Mouse (Mus musculus) intestine, embryonic 16.5 days (tissue): Measurements from ENCODE around the gene Ppfibp1. TPM values are rescaled to one million over a fixed set of nuclear protein-coding genes. Genes with fewer than 3 reads are reported as not detected.

Experiments
- ATAC-seq: fragments of 200-750 bp; cut with Nextera tagmentation; 2 replicates; pipeline ENCODE4 v1.8.0; 2017; ENCODE audit warnings: moderate TSS enrichment, moderate library complexity
- H3K27ac ChIP-seq: fragments of 300-500 bp; sonication (generic); 2 replicates; pipeline ENCODE4 v1.5.1; 2014; ENCODE audit warnings: mild to moderate bottlenecking, low read length
- H3K27me3 ChIP-seq: fragments of 300-500 bp; sonication (generic); replicated peaks from 2 replicates; pipeline ENCODE4 v1.6.1; 2014; ENCODE audit warnings: low read length, control low read depth, mixed read lengths; ENCODE audit not compliant: control insufficient read depth, insufficient read depth
- H3K36me3 ChIP-seq: fragments of 300-500 bp; sonication (generic); 2 replicates; pipeline ENCODE4 v1.6.1; 2014; ENCODE audit warnings: low read length, control low read depth; ENCODE audit not compliant: control insufficient read depth, insufficient read depth
- H3K4me1 ChIP-seq: fragments of 300-500 bp; sonication (generic); 2 replicates; pipeline ENCODE4 v1.6.1; 2014; ENCODE audit warnings: low read length, control low read depth, mixed read lengths; ENCODE audit not compliant: control insufficient read depth, insufficient read depth
- H3K4me2 ChIP-seq: fragments of 300-500 bp; sonication (generic); 2 replicates; pipeline ENCODE4 v1.6.1; 2014; ENCODE audit warnings: low read depth, low read length, control low read depth
- H3K4me3 ChIP-seq: fragments of 300-500 bp; sonication (generic); 2 replicates; pipeline ENCODE4 v1.5.1; 2014; ENCODE audit warnings: mild to moderate bottlenecking, low read length
- H3K9ac ChIP-seq: fragments of 300-500 bp; sonication (generic); 2 replicates; pipeline ENCODE4 v1.6.1; 2014; ENCODE audit warnings: low read depth, low read length
- H3K9me3 ChIP-seq: fragments of 300-500 bp; sonication (generic); 2 replicates; pipeline ENCODE4 v1.6.1; 2016; ENCODE audit warnings: low read length, control low read depth; ENCODE audit not compliant: control insufficient read depth
- WGBS: fragments of 180-500 bp; shearing (Covaris S2); extraction: QIAGEN DNeasy Blood & Tissue Kit; methylation state at CpG from one replicate; pipeline ENCODE4 v1.1.7; 2014; 5-methylcytosine and 5-hydroxymethylcytosine counted together
- polyA plus RNA-seq: library from polyadenylated mRNA; unstranded; fragments of >200 nt; fragmentation: Nextera tagmentation; extraction: Ambion mirVana; gene quantifications from 2 replicates; pipeline ENCODE4 v1.2.1, GENCODE M21; 2015

Gene Ppfibp1
- polyA plus RNA-seq, 1 experiment from 2014 or later, result 31.8 TPM

GRCm38 (mm10) chr6:146926415-146926980, 38.2 kb downstream of the Ppfibp1 start:
- no peaks in the 10 kb centered on the region for H3K27me3 ChIP-seq
- no peak overlapping the region for H3K4me3 ChIP-seq
- no peak overlapping the region for H3K27ac ChIP-seq
- no peak overlapping the region for H3K9ac ChIP-seq
- H3K36me3 ChIP-seq, result no peaks in the 10 kb centered on the region
- H3K9me3 ChIP-seq, result no peaks in the 10 kb centered on the region
- WGBS, result 67% methylated on average over 5 of the region's 5 CpGs
- no peak overlapping the region for H3K4me2 ChIP-seq
- peaks cover 14% of the 10 kb centered on the region for H3K4me1 ChIP-seq
- ATAC-seq, result no peak

- H3K36me3 ChIP-seq, result no peaks in the 10 kb centered on the region
- peak overlapping the region; percentile 26; the same call in 1 of the 2 replicates for H3K27ac ChIP-seq
- H3K4me3 ChIP-seq, result no peak overlapping the region
- H3K4me1 ChIP-seq, result peaks cover 18% of the 10 kb centered on the region
- 38% methylated on average over 3 of the region's 3 CpGs for WGBS
- H3K27me3 ChIP-seq, result no peaks in the 10 kb centered on the region
- no peak for ATAC-seq
- no peak overlapping the region for H3K4me2 ChIP-seq
- H3K9ac ChIP-seq, result no peak overlapping the region
- H3K9me3 ChIP-seq, result no peaks in the 10 kb centered on the region
Measured at GRCm38 (mm10) chr6:146928108-146928507, 39.8 kb downstream of the Ppfibp1 start.

GRCm38 (mm10) chr6:146929031-146929430, 40.7 kb downstream of the Ppfibp1 start:
- ATAC-seq, result no peak
- Histone ChIP-seq H3K9me3 (no peaks in the 10 kb centered on the region), H3K36me3 (no peaks in the 10 kb centered on the region), H3K27ac (no peak overlapping the region), H3K4me3 (no peak overlapping the region), H3K4me1 (peaks cover 20% of the 10 kb centered on the region), H3K27me3 (no peaks in the 10 kb centered on the region), H3K4me2 (no peak overlapping the region), H3K9ac (no peak overlapping the region)
- 90% methylated on average over 2 of the region's 2 CpGs for WGBS

- WGBS, result 41% methylated on average over 6 of the region's 6 CpGs
- Histone ChIP-seq H3K9me3 (no peaks in the 10 kb centered on the region), H3K4me2 (no peak overlapping the region), H3K27ac (0 out of 2 replicates have a peak overlapping the region, but pooled peaks have one; percentile 19), H3K27me3 (no peaks in the 10 kb centered on the region), H3K4me1 (peaks cover 19% of the 10 kb centered on the region), H3K4me3 (no peak overlapping the region), H3K9ac (no peak overlapping the region), H3K36me3 (no peaks in the 10 kb centered on the region)
- peak; percentile 66 for ATAC-seq
Measured at GRCm38 (mm10) chr6:146933123-146933522, 44.8 kb downstream of the Ppfibp1 start.

GRCm38 (mm10) chr6:146935957-146936356, 47.7 kb downstream of the Ppfibp1 start:
- H3K27ac ChIP-seq, result no peak overlapping the region
- ATAC-seq, result peak; percentile 58
- no peak overlapping the region for H3K9ac ChIP-seq
- H3K36me3 ChIP-seq, result no peaks in the 10 kb centered on the region; the same call in 1 of the 2 replicates
- H3K27me3 ChIP-seq, result no peaks in the 10 kb centered on the region
- no peaks in the 10 kb centered on the region for H3K9me3 ChIP-seq
- peaks cover 12% of the 10 kb centered on the region for H3K4me1 ChIP-seq
- H3K4me2 ChIP-seq, result no peak overlapping the region
- WGBS, result 82% methylated on average over 5 of the region's 6 CpGs
- no peak overlapping the region for H3K4me3 ChIP-seq

GRCm38 (mm10) chr6:146939026-146939425, 50.7 kb downstream of the Ppfibp1 start:
- Histone ChIP-seq H3K27ac (no peak overlapping the region), H3K4me2 (no peak overlapping the region), H3K27me3 (no peaks in the 10 kb centered on the region), H3K9me3 (no peaks in the 10 kb centered on the region), H3K9ac (no peak overlapping the region), H3K4me3 (no peak overlapping the region), H3K36me3 (no peaks in the 10 kb centered on the region; the same call in 1 of the 2 replicates), H3K4me1 (peaks cover 6% of the 10 kb centered on the region)
- 71% methylated on average over 8 of the region's 8 CpGs for WGBS
- ATAC-seq, result peak; percentile 69

GRCm38 (mm10) chr6:146941505-146942275, 53.4 kb downstream of the Ppfibp1 start:
- ATAC-seq, result peak; percentile 67
- 63% methylated on average over 7 of the region's 7 CpGs for WGBS
- Histone ChIP-seq H3K4me3 (no peak overlapping the region), H3K9ac (no peak overlapping the region), H3K4me2 (no peak overlapping the region), H3K27me3 (no peaks in the 10 kb centered on the region), H3K9me3 (no peaks in the 10 kb centered on the region), H3K27ac (0 out of 2 replicates have a peak overlapping the region, but pooled peaks have one; percentile 15), H3K4me1 (peaks cover 18% of the 10 kb centered on the region; the same call in 1 of the 2 replicates), H3K36me3 (no peaks in the 10 kb centered on the region; the same call in 1 of the 2 replicates)

GRCm38 (mm10) chr6:146944009-146944408, 55.7 kb downstream of the Ppfibp1 start:
- H3K27ac ChIP-seq, result no peak overlapping the region
- peaks cover 25% of the 10 kb centered on the region for H3K4me1 ChIP-seq
- no peaks in the 10 kb centered on the region; the same call in 1 of the 2 replicates for H3K36me3 ChIP-seq
- no peaks in the 10 kb centered on the region for H3K27me3 ChIP-seq
- no peak overlapping the region for H3K4me2 ChIP-seq
- no peak overlapping the region for H3K9ac ChIP-seq
- no peaks in the 10 kb centered on the region for H3K9me3 ChIP-seq
- no peak overlapping the region for H3K4me3 ChIP-seq
- ATAC-seq, result no peak

- no peaks in the 10 kb centered on the region for H3K36me3 ChIP-seq
- ATAC-seq, result no peak
- no peak overlapping the region for H3K9ac ChIP-seq
- no peak overlapping the region for H3K4me3 ChIP-seq
- H3K27me3 ChIP-seq, result no peaks in the 10 kb centered on the region
- H3K27ac ChIP-seq, result no peak overlapping the region
- H3K4me1 ChIP-seq, result peaks cover 27% of the 10 kb centered on the region
- H3K9me3 ChIP-seq, result no peaks in the 10 kb centered on the region
- 44% methylated on average over 4 of the region's 4 CpGs for WGBS
- no peak overlapping the region for H3K4me2 ChIP-seq
Measured at GRCm38 (mm10) chr6:146944830-146945229, 56.5 kb downstream of the Ppfibp1 start.
